Mouse (Mus musculus) adrenal gland, adult (tissue): Measurements from ENCODE around the gene 6030468B19Rik.
"Not testable (repeated sequence)": the region's sequence is repeated elsewhere in the genome, so short reads cannot be mapped to it uniquely, and the experiment has no call there.

Experiments used
- DNase-seq, 2 experiments: peaks; one replicate each; pipeline ENCODE4 v3.0.0; 2022 to 2023; ENCODE audit warnings: low spot score in 1 of 2; ENCODE audit not compliant: inconsistent age in 2 of 2

Gene 6030468B19Rik

DNA sequence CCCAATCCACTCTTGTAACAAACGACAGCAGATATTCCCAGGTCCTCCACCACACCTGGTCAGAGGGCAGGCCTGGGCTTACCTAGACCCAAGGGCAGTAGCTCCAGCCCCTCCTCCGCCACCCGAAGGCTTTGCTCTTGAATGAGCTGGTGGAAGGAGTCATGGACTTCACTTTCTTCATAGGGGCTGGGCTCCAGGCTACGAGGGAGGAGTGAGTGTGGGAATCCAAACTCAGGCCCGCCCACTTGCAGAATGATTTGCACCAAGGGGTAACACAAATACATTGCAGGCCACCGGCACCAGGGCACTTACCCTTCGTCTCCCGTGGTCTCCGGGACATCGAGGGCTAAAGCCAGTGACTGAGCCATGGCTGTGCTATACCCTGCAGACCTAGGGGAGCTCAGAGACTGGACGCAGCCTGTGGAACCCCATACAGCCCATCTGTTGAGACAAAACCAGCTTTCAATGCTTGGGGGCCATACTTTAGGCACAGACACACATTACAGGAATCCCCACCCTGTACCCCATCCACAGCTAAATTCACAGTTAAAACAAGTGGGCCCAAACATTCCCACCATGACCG lies 18.5 kb upstream of the 6030468B19Rik start:
- DNase-seq: peak; percentile 46 to 70

GRCm38 (mm10) chr11:117779434-117780198 lies 17.8 kb upstream of the 6030468B19Rik start:
- peak; percentile 84 to 92 for DNase-seq

GRCm38 (mm10) chr11:117780199-117780515 lies 17.3 kb upstream of the 6030468B19Rik start:
- no peak for DNase-seq

GRCm38 (mm10) chr11:117780582-117781111 lies 16.8 kb upstream of the 6030468B19Rik start:
- peak; percentile 93 to 97 for DNase-seq

GRCm38 (mm10) chr11:117781199-117781821 lies 16.1 kb upstream of the 6030468B19Rik start:
- peak; percentile 92 to 96 for DNase-seq

DNA sequence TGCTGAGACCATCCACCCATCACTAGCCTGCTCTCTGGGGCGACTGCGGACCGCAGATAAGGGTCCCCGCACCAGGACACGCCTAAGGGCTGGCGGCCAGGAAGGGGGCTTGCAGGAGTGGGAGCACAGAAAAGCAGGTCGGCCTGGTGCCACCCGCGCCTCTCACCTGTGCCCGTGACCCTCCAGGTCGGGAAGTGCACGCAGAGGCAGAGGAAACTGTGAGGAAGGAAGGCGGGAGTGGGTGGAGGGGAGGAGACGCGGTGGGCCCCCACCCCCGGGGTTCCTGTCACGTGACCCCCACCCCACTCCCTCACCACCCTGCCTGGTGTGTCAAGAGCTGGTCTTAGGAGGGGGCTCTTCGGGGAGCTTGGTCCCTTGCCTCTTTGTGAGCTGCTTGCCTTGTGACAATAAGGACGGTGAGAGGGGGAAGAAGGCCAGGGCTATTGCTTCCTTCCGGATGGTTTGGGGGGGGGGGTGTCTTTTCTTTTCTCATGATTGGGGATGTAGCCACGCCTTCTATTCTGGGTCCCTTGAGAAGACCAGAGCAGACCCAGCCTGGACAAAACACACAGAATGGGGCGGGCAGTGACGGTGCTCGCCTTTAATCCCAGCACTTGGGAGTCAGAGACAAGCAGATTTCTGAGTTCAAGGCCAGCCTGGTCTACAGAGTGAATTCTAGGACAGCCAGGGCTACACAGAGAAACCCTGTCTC lies 15.3 kb upstream of the 6030468B19Rik start, which contains the start of the genes Tmc8 and Tmc6:
TSS of gene Tmc8 (plus strand) at position 84 of the 712 bp plus-strand sequence.
TSS of gene Tmc6 (minus strand) at position 206 of the 712 bp plus-strand sequence.
- peak; percentile 46 to 69 for DNase-seq

GRCm38 (mm10) chr11:117782705-117783034 lies 14.8 kb upstream of the 6030468B19Rik start:
- DNase-seq: no peak

GRCm38 (mm10) chr11:117783089-117783488 lies 14.4 kb upstream of the 6030468B19Rik start:
- DNase-seq: peak; percentile 53 to 78

DNA sequence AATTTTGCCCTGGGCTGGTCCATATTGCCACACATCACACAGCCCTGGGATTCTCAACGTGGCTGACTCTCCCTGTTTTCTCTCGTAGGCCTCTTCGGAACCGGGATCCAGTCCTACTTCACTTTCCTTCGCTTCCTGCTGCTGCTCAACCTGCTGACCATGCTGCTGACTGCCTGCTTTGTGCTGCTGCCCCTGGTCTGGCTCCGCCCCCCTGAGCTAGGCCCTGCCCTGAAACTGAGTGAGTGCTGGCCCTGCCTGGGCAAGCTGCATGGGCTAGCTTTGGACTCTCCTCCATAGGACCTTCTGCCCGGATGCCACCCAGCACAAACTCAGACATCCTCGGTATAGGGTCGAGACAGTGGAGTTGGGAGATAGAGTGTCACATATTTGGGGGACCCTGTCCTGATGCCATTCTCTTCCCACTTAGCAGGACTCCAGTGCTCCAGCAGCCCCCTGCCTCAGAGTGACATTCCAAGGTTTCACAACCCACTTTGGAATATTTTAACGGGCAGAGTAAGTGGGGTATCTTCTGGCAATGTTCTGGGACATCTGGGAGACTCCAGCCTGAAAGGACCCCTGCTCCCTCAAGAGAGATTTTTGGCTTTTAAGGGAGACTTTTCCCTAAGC lies 13.7 kb upstream of the 6030468B19Rik start:
- DNase-seq: peak in 1 of 2 experiments; percentile 53

DNA sequence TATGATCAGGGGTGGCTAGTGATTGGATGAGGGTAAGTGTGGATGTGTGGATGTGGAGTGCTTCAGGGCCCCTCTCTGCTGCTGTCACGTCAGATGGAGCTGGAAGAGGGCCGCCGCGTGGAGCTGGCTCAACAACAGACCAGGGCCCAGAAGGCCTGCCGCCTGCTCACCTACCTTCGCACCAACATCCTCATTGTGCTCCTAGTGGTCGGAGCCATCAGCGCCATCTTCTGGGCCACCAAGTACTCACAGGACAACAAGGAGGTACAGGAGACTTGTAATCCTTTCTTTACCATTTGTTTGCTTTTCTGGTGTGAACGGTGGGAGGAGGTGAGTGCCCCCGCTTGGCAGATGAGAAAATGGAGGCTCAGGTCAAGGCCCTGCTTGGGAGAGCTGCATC lies 11.2 kb upstream of the 6030468B19Rik start:
- DNase-seq: peak; percentile 64 to 84

GRCm38 (mm10) chr11:117788481-117788880 lies 9.0 kb upstream of the 6030468B19Rik start:
- not testable (repeated sequence) for DNase-seq

DNA sequence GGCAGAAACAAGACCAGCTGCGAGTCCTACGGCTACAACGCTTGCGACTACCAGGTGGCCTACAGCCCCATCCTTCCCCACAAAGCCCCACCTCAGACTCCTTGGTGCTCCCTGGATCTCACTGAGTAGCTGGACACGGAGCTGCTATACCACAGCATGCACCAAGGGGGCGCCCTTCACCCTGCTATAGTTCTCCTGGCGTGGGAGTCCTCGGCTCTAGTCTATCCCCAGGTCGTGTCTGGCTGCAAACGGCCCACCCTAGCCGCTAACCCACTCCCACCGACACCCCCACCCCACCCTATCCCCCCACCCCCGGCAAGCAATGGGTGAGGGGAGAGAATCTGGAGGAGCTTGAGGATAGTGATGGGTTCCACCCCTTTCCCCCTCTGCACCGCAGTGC lies 7.2 kb upstream of the 6030468B19Rik start:
- peak; percentile 69 to 88 for DNase-seq

DNA sequence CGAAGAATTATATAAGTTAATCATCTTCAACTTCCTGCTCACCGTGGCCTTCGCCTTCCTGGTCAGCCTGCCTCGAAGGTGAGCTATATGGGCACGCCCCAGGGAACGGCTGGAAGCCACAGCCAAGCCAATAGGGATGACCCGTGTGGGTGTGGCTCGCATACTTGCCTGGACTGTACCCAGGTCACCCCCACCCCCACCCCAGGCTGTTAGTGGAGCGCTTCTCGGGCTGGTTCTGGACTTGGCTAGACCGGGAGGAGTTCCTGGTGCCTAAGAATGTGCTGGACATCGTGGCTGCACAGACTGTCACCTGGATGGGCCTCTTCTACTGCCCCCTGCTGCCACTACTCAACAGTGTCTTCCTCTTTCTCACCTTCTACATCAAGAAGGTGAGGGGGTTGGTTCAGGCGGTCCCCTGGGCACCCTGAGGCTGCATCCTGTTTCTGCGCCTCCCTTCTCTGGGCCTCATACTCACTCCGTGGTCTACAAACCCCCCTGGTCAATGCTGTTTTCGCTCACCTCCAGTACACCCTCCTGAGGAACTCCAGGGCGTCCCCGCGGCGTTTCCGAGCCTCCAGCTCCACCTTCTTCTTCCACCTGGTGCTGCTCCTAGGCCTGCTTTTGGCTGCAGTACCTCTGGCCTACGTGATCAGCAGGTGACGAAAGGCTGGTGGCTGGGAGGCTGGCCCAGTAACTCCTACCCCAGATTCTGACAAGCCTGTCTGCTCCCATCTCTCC lies 6.6 kb upstream of the 6030468B19Rik start:
- DNase-seq: peak in 1 of 2 experiments; percentile 50

- DNase-seq: no peak
Measured at GRCm38 (mm10) chr11:117791441-117791761, 6.1 kb upstream of the 6030468B19Rik start.

- peak; percentile 55 to 80 for DNase-seq
Measured at GRCm38 (mm10) chr11:117792281-117792888, 5.1 kb upstream of the 6030468B19Rik start.

- DNase-seq: no peak
Measured at GRCm38 (mm10) chr11:117794035-117794551, 3.4 kb upstream of the 6030468B19Rik start.

DNA sequence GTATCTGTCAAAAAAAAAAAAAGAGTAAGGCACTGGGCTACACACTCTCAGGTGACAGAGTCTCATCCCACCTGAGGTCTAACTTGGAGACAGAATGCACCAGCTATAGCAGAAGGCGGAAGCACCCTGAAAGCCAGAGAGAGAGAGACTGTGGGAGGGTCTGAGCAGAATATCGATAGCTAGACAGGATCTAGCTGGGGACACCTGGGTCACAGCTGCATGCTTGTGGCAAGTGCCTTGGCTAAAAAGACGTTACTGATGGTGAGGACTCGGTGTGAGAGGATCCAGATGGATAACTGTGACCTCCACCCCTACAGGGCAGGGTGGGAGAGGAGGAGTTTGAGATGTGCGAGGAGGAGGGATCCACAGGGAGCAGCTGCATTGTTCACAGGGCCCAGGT lies 506 bp upstream of the 6030468B19Rik start:
- no peak for DNase-seq

- no peak for DNase-seq
Measured at GRCm38 (mm10) chr11:117798160-117798541, 691 bp downstream of the 6030468B19Rik start.

DNA sequence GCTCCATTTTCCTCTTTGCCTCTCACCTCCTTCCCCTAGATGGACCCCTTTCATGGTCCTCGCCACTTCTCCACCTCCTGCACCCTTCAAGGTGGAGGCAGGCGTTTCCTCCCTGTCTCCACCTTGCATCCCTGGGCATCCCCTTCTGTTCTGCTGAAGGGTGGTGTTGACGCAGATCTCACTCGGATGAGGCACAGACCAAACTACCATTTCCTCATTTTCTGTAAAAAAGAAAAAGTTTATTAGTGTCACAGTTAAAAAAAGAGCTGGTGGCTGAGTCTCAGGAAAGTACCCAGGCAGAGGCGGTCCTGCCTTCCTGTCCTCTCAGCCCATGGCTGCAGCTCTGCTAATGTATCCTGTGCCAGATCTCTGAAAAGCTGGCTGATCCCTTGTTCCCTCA lies 1.7 kb downstream of the 6030468B19Rik start:
- DNase-seq: peak in 1 of 2 experiments; percentile 35

- no peak for DNase-seq
Measured at GRCm38 (mm10) chr11:117800038-117800437, 2.6 kb downstream of the 6030468B19Rik start.
